Comparison of ENCODE assay signal across 13 mouse cellular contexts in the genomic region with DNA sequence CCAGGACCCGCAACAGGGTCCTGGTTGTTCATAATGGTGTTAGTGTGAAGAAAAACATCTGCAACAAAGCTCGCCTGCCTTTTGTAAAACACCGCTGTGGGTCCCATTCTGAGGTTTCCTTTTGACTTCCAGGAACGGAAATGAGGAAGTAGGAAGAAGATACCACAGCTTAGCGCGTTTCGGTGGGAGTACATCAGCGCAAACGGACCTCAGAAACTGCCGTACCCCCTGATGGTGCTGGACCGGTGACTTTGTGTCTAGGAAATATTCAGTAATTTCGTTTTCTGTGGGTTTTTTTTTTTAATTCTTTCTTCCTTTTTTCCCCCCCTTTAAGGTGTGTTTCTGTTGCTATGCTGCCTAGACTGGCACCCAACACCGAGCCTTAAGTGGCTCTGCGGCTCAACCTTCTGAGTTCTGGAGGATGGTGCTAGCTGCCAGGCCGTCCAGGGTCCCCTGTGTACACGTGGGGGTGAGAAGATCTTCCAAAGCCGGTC.
DNase-seq lines count a peak whose midpoint lies in the region; ATAC-seq and TF ChIP-seq lines count a peak whose summit lies in the region.
"Had no signal": no experiment of that assay in that cellular context is flagged by ENCODE, and none has a peak within 500 bp of the region (broad histone marks: within the 10 kb centered on the region; RNA-seq: fewer than 3 reads in every experiment).

No protein-coding gene starts in this region.

- peak overlapping the region; percentile 15 for H3K9ac ChIP-seq in liver, embryonic 15.5 days
- H3K9ac ChIP-seq in stomach, postnatal 0 days (ENCODE audit: low read length) = no peak overlapping the region
- H3K9ac ChIP-seq: embryonic facial prominence, embryonic 15.5 days; limb, embryonic 13.5 days; midbrain, embryonic 12.5 days had no signal

- no peaks in the 10 kb centered on the region for H3K36me3 ChIP-seq in heart, embryonic 10.5 days
- no peaks in the 10 kb centered on the region for H3K36me3 ChIP-seq in liver, embryonic 15.5 days (replicated peaks)
- H3K36me3 ChIP-seq in stomach, postnatal 0 days (ENCODE audit: control insufficient read depth, insufficient read depth, low read length) = no peaks in the 10 kb centered on the region
- H3K36me3 ChIP-seq: embryonic facial prominence, embryonic 15.5 days; limb, embryonic 13.5 days; midbrain, embryonic 12.5 days had no signal

- no peak for TF ChIP-seq CTCF in stomach, postnatal 0 days (IDR thresholded peaks at IDR 0.05; ENCODE audit: low read depth)

- no peak overlapping the region for H3K4me3 ChIP-seq in heart, embryonic 10.5 days
- H3K4me3 ChIP-seq in liver, embryonic 15.5 days (replicated peaks) = peak overlapping the region; percentile 39
- H3K4me3 ChIP-seq in stomach, postnatal 0 days (ENCODE audit: low read depth, low read length) = no peak overlapping the region
- H3K4me3 ChIP-seq: embryonic facial prominence, embryonic 15.5 days; layer of hippocampus, adult 2 months; limb, embryonic 13.5 days; midbrain, embryonic 12.5 days had no signal

- WGBS in heart, embryonic 10.5 days = 84% methylated on average over 17 of the region's 17 CpGs
- WGBS in liver, embryonic 15.5 days (ENCODE audit: insufficient replicate concordance) = 24% methylated on average over 17 of the region's 17 CpGs
- WGBS in stomach, postnatal 0 days = 86% methylated on average over 17 of the region's 17 CpGs

- no peak for TF ChIP-seq EP300 in stomach, postnatal 0 days (optimal IDR thresholded peaks at IDR 0.05)

- H3K9me3 ChIP-seq in heart, embryonic 10.5 days = no peaks in the 10 kb centered on the region
- H3K9me3 ChIP-seq in liver, embryonic 15.5 days (replicated peaks) = no peaks in the 10 kb centered on the region
- no peaks in the 10 kb centered on the region for H3K9me3 ChIP-seq in stomach, postnatal 0 days (ENCODE audit: control insufficient read depth, low read length)
- H3K9me3 ChIP-seq: embryonic facial prominence, embryonic 15.5 days; limb, embryonic 13.5 days; midbrain, embryonic 12.5 days had no signal

- H3K4me2 ChIP-seq in liver, embryonic 15.5 days = peak overlapping the region; percentile 68
- no peak overlapping the region for H3K4me2 ChIP-seq in stomach, postnatal 0 days (replicated peaks; ENCODE audit: low read depth)
- H3K4me2 ChIP-seq: embryonic facial prominence, embryonic 15.5 days; limb, embryonic 13.5 days; midbrain, embryonic 12.5 days had no signal

- no peak for DNase-seq in heart, embryonic 10.5 days (ENCODE audit: low spot score)
- DNase-seq in heart, postnatal 36 days = no peak
- peak; percentile 49 for DNase-seq in 416B (ENCODE audit: low read depth)
- no peak for DNase-seq in cerebellum, postnatal 36 days
- no peak for DNase-seq in stomach, postnatal 0 days (ENCODE audit: low spot score)
- no peak for DNase-seq in kidney, postnatal 25 days
- DNase-seq: cerebellum, adult 8-10 months had no signal

- no peaks in the 10 kb centered on the region for H3K27me3 ChIP-seq in heart, embryonic 10.5 days (ENCODE audit: insufficient read depth, poor library complexity, severe bottlenecking)
- no peaks in the 10 kb centered on the region for H3K27me3 ChIP-seq in liver, embryonic 15.5 days
- no peaks in the 10 kb centered on the region for H3K27me3 ChIP-seq in stomach, postnatal 0 days (ENCODE audit: control insufficient read depth, insufficient read depth, low read length)
- H3K27me3 ChIP-seq: embryonic facial prominence, embryonic 15.5 days; limb, embryonic 13.5 days; midbrain, embryonic 12.5 days had no signal

- peak overlapping the region; percentile 70 for H3K27ac ChIP-seq in heart, embryonic 10.5 days
- H3K27ac ChIP-seq in liver, embryonic 15.5 days (replicated peaks) = no peak overlapping the region
- H3K27ac ChIP-seq in stomach, postnatal 0 days (replicated peaks) = no peak overlapping the region
- H3K27ac ChIP-seq: embryonic facial prominence, embryonic 15.5 days; layer of hippocampus, adult 2 months; limb, embryonic 13.5 days; midbrain, embryonic 12.5 days had no signal

- intact Hi-C loops in heart, postnatal 36 days (cut with DNase I) = no loop called here

- peaks cover 19% of the 10 kb centered on the region for H3K4me1 ChIP-seq in heart, embryonic 10.5 days
- H3K4me1 ChIP-seq in liver, embryonic 15.5 days (replicated peaks) = peaks cover 11% of the 10 kb centered on the region
- no peaks in the 10 kb centered on the region for H3K4me1 ChIP-seq in stomach, postnatal 0 days (replicated peaks; ENCODE audit: control insufficient read depth, insufficient read depth)
- H3K4me1 ChIP-seq: limb, embryonic 13.5 days; midbrain, embryonic 12.5 days had no signal

- ATAC-seq in activated CD4-positive, CD25-positive, alpha-beta regulatory T cell, adult 4 months = peak; percentile 55
- ATAC-seq in liver, embryonic 15.5 days (ENCODE audit: insufficient read depth) = no peak
- ATAC-seq in stomach, postnatal 0 days (ENCODE audit: low FRiP score, low TSS enrichment) = no peak
